Mouse (Mus musculus): Measurements from ENCODE around the gene Dnaic2. TPM values are rescaled to one million over a fixed set of nuclear protein-coding genes. Genes with fewer than 3 reads are reported as not detected.

Gene Dnaic2
- polyA plus RNA-seq, 1 experiment from 2014 or later = 0.62 TPM

GRCm38 (mm10) chr11:114704071-114704913 lies 22.9 kb upstream of the Dnaic2 start:
- Histone ChIP-seq H3K4me3 (replicated peaks) (no peak overlapping the region), H3K9me3 (no peaks in the 10 kb centered on the region), H3K27me3 (replicated peaks) (no peaks in the 10 kb centered on the region), H3K4me2 (no peak overlapping the region), H3K27ac (no peak overlapping the region), H3K36me3 (no peaks in the 10 kb centered on the region), H3K9ac (no peak overlapping the region), H3K4me1 (no peaks in the 10 kb centered on the region)
- ATAC-seq (ENCODE audit: insufficient read depth, low FRiP score, low read depth) = peak; percentile 15; the same call in 1 of the 2 replicates
- 64% methylated on average over 22 of the region's 22 CpGs for WGBS

GRCm38 (mm10) chr11:114706358-114706757 lies 20.9 kb upstream of the Dnaic2 start:
- no peak overlapping the region for H3K27ac ChIP-seq
- WGBS = 81% methylated on average over 5 of the region's 5 CpGs
- H3K9me3 ChIP-seq = no peaks in the 10 kb centered on the region
- no peak overlapping the region for H3K9ac ChIP-seq
- no peak overlapping the region for H3K4me3 ChIP-seq (replicated peaks)
- no peak overlapping the region for H3K4me2 ChIP-seq
- no peaks in the 10 kb centered on the region for H3K4me1 ChIP-seq
- no peak for ATAC-seq (ENCODE audit: insufficient read depth, low FRiP score, low read depth)
- H3K36me3 ChIP-seq = no peaks in the 10 kb centered on the region
- H3K27me3 ChIP-seq (replicated peaks) = no peaks in the 10 kb centered on the region

GRCm38 (mm10) chr11:114711393-114711792 lies 15.8 kb upstream of the Dnaic2 start:
- no peak overlapping the region for H3K4me3 ChIP-seq (replicated peaks)
- no peaks in the 10 kb centered on the region for H3K4me1 ChIP-seq
- H3K9ac ChIP-seq = no peak overlapping the region
- WGBS = 81% methylated on average over 3 of the region's 3 CpGs
- H3K4me2 ChIP-seq = no peak overlapping the region
- ATAC-seq (ENCODE audit: insufficient read depth, low FRiP score, low read depth) = no peak
- no peaks in the 10 kb centered on the region for H3K27me3 ChIP-seq (replicated peaks)
- H3K27ac ChIP-seq = no peak overlapping the region
- H3K9me3 ChIP-seq = no peaks in the 10 kb centered on the region
- H3K36me3 ChIP-seq = no peaks in the 10 kb centered on the region

- H3K27me3 ChIP-seq (replicated peaks) = no peaks in the 10 kb centered on the region
- no peak overlapping the region for H3K27ac ChIP-seq
- no peak for ATAC-seq (ENCODE audit: insufficient read depth, low FRiP score, low read depth)
- H3K4me2 ChIP-seq = no peak overlapping the region
- no peaks in the 10 kb centered on the region for H3K4me1 ChIP-seq
- no peak overlapping the region for H3K4me3 ChIP-seq (replicated peaks)
- 81% methylated on average over 12 of the region's 12 CpGs for WGBS
- no peaks in the 10 kb centered on the region for H3K9me3 ChIP-seq
- no peak overlapping the region for H3K9ac ChIP-seq
- no peaks in the 10 kb centered on the region for H3K36me3 ChIP-seq
Observed at GRCm38 (mm10) chr11:114711861-114712260, 15.3 kb upstream of the Dnaic2 start.

GRCm38 (mm10) chr11:114714526-114714925 lies 12.7 kb upstream of the Dnaic2 start:
- H3K4me3 ChIP-seq (replicated peaks) = no peak overlapping the region
- H3K27me3 ChIP-seq (replicated peaks) = no peaks in the 10 kb centered on the region
- H3K36me3 ChIP-seq = no peaks in the 10 kb centered on the region
- ATAC-seq (ENCODE audit: insufficient read depth, low FRiP score, low read depth) = no peak
- H3K27ac ChIP-seq = no peak overlapping the region
- H3K9ac ChIP-seq = no peak overlapping the region
- H3K4me1 ChIP-seq = no peaks in the 10 kb centered on the region
- no peak overlapping the region for H3K4me2 ChIP-seq
- WGBS = 92% methylated on average over 6 of the region's 6 CpGs
- no peaks in the 10 kb centered on the region for H3K9me3 ChIP-seq

- Histone ChIP-seq H3K4me2 (no peak overlapping the region), H3K4me1 (no peaks in the 10 kb centered on the region), H3K4me3 (replicated peaks) (no peak overlapping the region), H3K27me3 (replicated peaks) (no peaks in the 10 kb centered on the region), H3K27ac (no peak overlapping the region), H3K9me3 (no peaks in the 10 kb centered on the region), H3K9ac (no peak overlapping the region), H3K36me3 (no peaks in the 10 kb centered on the region)
- ATAC-seq (ENCODE audit: insufficient read depth, low FRiP score, low read depth) = no peak
- 65% methylated on average over 7 of the region's 7 CpGs for WGBS
Observed at GRCm38 (mm10) chr11:114715531-114715930, 11.7 kb upstream of the Dnaic2 start.

- Histone ChIP-seq H3K4me2 (no peak overlapping the region), H3K9me3 (no peaks in the 10 kb centered on the region), H3K4me3 (replicated peaks) (no peak overlapping the region), H3K9ac (no peak overlapping the region), H3K4me1 (0 out of 2 replicates have a peak, but pooled peaks cover 8% of the 10 kb centered on the region), H3K27me3 (replicated peaks) (no peaks in the 10 kb centered on the region), H3K36me3 (no peaks in the 10 kb centered on the region), H3K27ac (no peak overlapping the region)
- ATAC-seq (ENCODE audit: insufficient read depth, low FRiP score, low read depth) = no peak
- WGBS = 84% methylated on average over 10 of the region's 10 CpGs
Observed at GRCm38 (mm10) chr11:114720535-114720934, 6.7 kb upstream of the Dnaic2 start.

- no peaks in the 10 kb centered on the region for H3K9me3 ChIP-seq
Observed at GRCm38 (mm10) chr11:114722438-114722837, 4.8 kb upstream of the Dnaic2 start.

GRCm38 (mm10) chr11:114723030-114723429 lies 4.2 kb upstream of the Dnaic2 start:
- Histone ChIP-seq H3K4me3 (replicated peaks) (no peak overlapping the region), H3K9ac (no peak overlapping the region), H3K4me1 (peaks cover 15% of the 10 kb centered on the region), H3K4me2 (no peak overlapping the region), H3K9me3 (no peaks in the 10 kb centered on the region), H3K36me3 (no peaks in the 10 kb centered on the region), H3K27ac (no peak overlapping the region), H3K27me3 (replicated peaks) (no peaks in the 10 kb centered on the region)
- 69% methylated on average over 13 of the region's 13 CpGs for WGBS
- ATAC-seq (ENCODE audit: insufficient read depth, low FRiP score, low read depth) = no peak

More at GRCm38 (mm10) chr11:114722438-114722837, 4.8 kb upstream of the Dnaic2 start:
- WGBS = 81% methylated on average over 8 of the region's 8 CpGs
- Histone ChIP-seq H3K4me3 (replicated peaks) (no peak overlapping the region), H3K36me3 (no peaks in the 10 kb centered on the region), H3K9ac (no peak overlapping the region), H3K4me1 (peaks cover 11% of the 10 kb centered on the region), H3K4me2 (no peak overlapping the region), H3K27me3 (replicated peaks) (no peaks in the 10 kb centered on the region), H3K27ac (no peak overlapping the region)
- ATAC-seq (ENCODE audit: insufficient read depth, low FRiP score, low read depth) = no peak

GRCm38 (mm10) chr11:114724787-114725590 lies 2.2 kb upstream of the Dnaic2 start:
- Histone ChIP-seq H3K9me3 (no peaks in the 10 kb centered on the region), H3K4me2 (no peak overlapping the region), H3K27ac (no peak overlapping the region; the same call in 1 of the 2 replicates), H3K36me3 (no peaks in the 10 kb centered on the region), H3K4me3 (replicated peaks) (no peak overlapping the region), H3K27me3 (replicated peaks) (no peaks in the 10 kb centered on the region), H3K9ac (no peak overlapping the region), H3K4me1 (peaks cover 20% of the 10 kb centered on the region)
- 42% methylated on average over 11 of the region's 11 CpGs for WGBS
- ATAC-seq (ENCODE audit: insufficient read depth, low FRiP score, low read depth) = peak; percentile 51

- Histone ChIP-seq H3K9ac (no peak overlapping the region), H3K4me2 (peak overlapping the region; percentile 55), H3K4me1 (peaks cover 20% of the 10 kb centered on the region), H3K27ac (no peak overlapping the region), H3K9me3 (no peaks in the 10 kb centered on the region), H3K27me3 (replicated peaks) (no peaks in the 10 kb centered on the region), H3K4me3 (replicated peaks) (peak overlapping the region; percentile 28; the same call in 1 of the 2 replicates), H3K36me3 (no peaks in the 10 kb centered on the region)
- WGBS = 37% methylated on average over 5 of the region's 5 CpGs
- ATAC-seq (ENCODE audit: insufficient read depth, low FRiP score, low read depth) = no peak
Observed at GRCm38 (mm10) chr11:114727826-114728186, 598 bp downstream of the Dnaic2 start.

- Histone ChIP-seq H3K9ac (no peak overlapping the region), H3K9me3 (no peaks in the 10 kb centered on the region), H3K27ac (no peak overlapping the region), H3K4me1 (peaks cover 20% of the 10 kb centered on the region), H3K4me2 (no peak overlapping the region), H3K36me3 (no peaks in the 10 kb centered on the region), H3K4me3 (replicated peaks) (no peak overlapping the region), H3K27me3 (replicated peaks) (no peaks in the 10 kb centered on the region)
- WGBS = 53% methylated on average over 5 of the region's 5 CpGs
- no peak for ATAC-seq (ENCODE audit: insufficient read depth, low FRiP score, low read depth)
Observed at GRCm38 (mm10) chr11:114728333-114728732, 1.1 kb downstream of the Dnaic2 start.

Measured in stomach, embryonic 15.5 days (tissue).